Mouse (Mus musculus): ENCODE measurements around the gene Resf1. TPM values are rescaled to one million over a fixed set of nuclear protein-coding genes. Genes with fewer than 3 reads are reported as not detected.
"Not testable (repeated sequence)": the region's sequence is repeated elsewhere in the genome, so short reads cannot be mapped to it uniquely, and the experiment has no call there.

Gene Resf1
- total RNA-seq, 2 experiments from 2014 or later, result 19.5 to 20.3 TPM

DNA sequence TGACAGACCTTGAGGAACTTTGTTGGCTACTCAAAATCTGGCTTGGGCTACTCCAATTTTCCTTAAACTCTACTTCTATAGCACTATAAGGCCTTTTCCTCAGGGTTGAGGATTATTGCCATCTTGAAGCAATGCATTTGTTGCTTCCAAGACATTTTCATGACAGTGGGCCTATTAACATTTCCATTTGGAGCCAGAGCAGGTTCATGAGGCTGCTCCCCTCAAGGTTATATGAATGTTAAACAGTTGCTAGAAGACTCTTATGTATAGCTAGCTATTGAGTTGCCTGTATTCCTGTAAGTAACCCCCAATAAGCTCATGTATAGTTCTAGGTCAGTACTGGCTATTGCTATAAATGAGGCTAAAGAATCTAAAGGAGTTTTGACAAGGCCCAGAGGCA lies 28.8 kb downstream of the Resf1 start:
- no peak for DNase-seq (ENCODE audit: low spot score)
- intact Hi-C loops (cut with DNase I), result no loop called here

DNA sequence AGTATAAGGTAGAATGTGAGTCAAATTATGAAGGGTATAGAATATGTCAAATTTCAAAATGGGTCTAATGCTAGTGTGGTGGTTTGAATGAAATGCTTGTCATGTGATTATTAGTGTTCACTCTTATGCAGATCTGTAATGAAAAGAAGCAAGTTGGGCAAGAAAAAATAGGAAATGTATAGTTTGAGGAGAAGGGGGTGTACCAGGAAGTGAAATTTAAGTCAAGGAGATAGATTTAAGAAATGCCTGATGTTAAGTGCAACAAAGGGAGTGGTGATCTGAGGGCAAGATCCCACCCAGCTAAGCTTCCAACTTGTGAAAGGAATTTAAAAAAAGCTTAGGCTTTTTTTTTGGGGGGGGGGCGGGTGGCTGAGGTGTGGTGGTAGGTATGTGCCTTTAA lies 29.4 kb downstream of the Resf1 start:
- DNase-seq (ENCODE audit: low spot score), result no peak
- intact Hi-C loops (cut with DNase I), result no loop called here

DNA sequence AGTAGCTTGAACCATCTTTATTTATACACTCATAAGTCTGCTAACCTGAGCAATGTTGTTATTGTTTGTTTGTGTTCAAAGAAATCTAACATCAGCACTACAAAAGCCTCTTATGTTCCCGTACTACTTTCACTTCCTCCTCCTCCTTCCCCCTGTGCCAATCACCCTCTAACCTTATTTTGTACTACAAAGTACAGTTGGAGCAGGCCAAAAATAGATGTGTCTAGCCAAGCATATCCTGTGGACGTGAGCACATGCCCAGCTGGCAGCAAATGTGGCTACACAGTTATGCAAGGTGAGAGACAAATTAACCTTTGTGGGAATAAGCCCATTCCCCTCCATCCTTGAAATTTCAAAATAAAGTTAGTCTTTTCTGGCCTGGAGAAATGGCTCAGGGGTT lies 34.6 kb downstream of the Resf1 start:
- intact Hi-C loops (cut with DNase I), result no loop called here

DNA sequence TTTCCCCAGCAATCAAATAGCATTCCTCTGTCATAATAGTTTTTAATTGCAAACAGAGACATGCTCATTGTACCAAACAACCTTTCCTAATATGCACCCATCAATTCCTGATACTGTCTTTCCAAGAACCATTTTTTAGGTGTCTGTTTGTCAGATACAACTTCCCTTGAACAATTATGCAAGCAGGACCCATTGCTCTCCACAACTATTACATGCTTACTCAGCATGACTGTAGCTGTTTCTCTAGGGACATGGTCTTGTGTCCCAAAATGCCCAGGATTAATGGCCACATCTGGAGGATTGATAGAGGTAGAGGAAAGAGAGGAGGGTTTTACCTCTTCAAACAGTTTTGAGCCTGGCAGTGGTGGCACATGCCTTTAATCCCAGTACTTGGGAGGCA lies 35.2 kb downstream of the Resf1 start:
- intact Hi-C loops (cut with DNase I), result no loop called here
- no peak for DNase-seq (ENCODE audit: low spot score)

More for the DNA sequence above, 34.6 kb downstream of the Resf1 start:
- DNase-seq (ENCODE audit: low spot score), result no peak

DNA sequence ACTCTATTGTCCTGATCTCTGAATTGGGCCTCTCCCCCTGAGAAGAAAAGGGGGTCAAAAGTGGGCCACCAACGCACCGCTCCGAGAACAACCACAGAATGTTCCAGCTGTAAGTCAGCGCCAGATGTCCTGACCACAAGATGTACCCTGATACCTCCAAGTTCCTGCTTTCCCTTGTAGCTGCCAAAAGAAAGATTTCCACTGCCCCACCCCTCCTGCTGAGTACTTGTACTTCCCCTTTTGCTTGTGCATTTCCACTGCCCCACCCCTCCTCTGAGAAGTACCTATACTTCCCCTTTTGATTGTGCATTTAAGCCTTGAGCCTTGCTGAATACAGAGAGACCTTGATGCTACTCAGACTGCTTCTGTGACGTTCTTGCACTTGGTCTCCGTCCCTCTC lies 39.0 kb downstream of the Resf1 start:
- DNase-seq (ENCODE audit: low spot score); intact Hi-C loops (cut with DNase I): not testable (repeated sequence)

DNA sequence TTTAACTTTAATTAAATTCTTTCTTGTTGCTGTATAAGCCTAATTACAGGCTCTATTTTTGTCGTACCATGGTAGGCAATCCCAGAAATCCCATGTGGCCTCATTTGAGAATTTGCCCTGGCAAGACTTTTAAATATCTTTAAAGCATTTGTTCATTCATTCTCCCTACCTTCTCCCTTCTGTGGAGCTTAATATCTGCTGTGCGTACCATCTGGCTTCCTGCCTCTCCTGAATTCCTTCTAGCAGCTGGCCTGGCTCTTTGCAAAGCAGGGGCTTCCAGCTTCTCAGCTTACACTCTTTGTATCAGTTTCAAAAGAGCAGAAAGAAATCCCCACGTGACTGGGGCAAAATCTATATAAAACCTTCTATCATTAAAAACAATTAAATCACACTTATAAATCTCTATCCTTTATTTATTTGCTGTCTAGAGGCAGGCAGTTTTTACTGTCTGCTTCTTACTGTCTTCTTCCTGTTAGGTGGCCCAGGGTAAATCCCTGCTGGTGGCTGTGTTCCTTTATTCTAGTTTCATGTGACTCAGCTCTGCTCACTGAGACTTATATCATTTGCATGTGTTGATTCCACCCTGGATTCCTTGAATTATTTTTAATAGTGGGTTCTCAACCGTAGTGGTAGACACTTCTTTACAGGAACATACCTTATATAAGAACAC lies 45.7 kb downstream of the Resf1 start:
- no peak for DNase-seq (ENCODE audit: low spot score)
- intact Hi-C loops (cut with DNase I), result no loop called here

DNA sequence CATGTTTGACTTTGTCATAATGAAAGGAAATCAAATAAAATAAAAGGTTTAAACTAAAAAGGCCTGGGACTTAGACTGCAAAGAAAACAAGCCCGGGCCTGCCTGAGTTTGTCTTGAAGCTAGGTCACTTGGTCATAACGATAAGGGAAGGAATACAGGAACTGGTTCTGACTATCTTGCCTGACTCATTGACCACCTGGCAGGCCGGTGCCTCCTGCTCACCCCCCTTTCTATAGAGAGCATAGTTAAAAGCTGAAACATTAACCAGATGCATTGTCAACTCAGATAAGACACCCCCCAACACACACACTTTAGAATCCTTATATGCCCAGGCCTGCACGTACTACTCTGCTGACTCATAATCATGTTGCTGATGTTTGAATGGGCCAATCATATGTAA lies 46.6 kb downstream of the Resf1 start:
- DNase-seq (ENCODE audit: low spot score); intact Hi-C loops (cut with DNase I): not testable (repeated sequence)

DNA sequence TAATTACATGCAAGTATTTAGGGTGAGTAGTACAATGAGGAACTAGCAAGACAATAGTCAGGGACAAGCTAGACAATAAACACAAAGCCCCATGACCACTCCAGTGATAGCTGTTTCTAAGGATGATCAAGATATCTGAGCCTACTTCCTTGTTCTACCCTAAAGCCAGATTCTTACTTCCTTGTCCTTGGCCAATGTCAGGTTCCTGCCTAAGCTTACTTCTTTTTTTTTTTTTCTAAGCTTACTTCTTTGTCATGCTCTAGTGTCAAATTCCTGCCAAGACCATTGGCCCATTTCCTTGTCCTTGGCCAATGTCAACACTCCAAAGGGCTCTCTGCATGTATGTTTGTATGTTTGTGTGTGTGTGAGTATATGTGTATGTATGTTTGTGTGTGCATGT lies 47.9 kb downstream of the Resf1 start:
- DNase-seq (ENCODE audit: low spot score), result no peak
- intact Hi-C loops (cut with DNase I), result no loop called here

DNA sequence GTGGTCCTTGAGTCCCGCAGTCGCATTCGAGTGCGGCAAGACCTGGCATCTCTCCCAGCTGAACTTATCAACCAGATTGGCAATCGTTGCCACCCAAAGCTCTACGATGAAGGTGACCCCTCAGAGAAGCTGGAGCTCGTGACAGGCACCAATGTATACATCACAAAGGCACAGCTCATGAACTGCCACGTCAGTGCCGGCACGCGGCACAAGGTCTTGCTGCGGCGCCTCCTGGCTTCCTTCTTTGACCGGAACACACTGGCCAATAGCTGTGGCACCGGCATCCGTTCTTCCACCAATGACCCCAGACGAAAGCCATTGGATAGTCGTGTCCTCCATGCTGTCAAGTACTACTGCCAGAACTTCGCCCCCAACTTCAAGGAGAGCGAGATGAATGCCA lies 53.3 kb downstream of the Resf1 start:
- DNase-seq (ENCODE audit: low spot score); intact Hi-C loops (cut with DNase I): not testable (repeated sequence)

DNA sequence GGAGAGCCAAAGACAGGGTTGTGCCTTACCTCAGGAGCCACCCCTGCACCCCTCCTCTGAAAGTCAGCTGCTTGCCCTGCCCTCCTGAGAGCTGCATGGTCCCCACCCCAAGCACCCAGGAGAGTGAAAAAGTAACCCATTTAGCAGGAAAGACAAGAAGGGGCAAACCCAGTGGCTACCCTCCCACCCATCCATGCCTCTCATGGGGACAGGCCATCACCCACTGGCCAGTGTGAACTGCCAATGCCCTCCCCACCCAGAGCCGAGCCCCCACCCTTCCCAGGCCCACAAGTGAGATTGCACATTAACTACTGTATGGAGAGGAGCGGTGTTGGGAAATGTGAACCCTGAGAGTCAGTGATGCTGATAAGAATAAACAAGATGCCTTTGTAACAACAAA lies 56.8 kb downstream of the Resf1 start:
- DNase-seq (ENCODE audit: low spot score); intact Hi-C loops (cut with DNase I): not testable (repeated sequence)

DNA sequence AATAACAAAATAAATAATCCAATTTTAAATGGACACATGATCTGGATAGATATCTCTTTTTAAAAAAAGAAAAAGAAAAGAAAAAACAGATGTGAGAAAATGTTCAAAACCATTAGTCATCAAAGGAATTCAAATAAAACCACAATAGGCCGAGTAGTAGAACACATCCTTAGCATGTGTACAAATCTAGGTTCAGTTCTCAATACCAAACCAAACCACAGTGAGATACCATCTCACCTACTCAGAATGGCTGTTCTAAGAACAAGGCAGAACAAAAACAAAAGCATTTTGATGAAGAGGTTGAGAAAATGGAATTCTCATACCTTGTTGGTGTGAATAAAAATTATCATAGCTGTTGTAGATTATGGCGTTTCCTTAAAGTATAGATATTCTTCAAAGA lies 57.2 kb downstream of the Resf1 start:
- intact Hi-C loops (cut with DNase I), result no loop called here

DNA sequence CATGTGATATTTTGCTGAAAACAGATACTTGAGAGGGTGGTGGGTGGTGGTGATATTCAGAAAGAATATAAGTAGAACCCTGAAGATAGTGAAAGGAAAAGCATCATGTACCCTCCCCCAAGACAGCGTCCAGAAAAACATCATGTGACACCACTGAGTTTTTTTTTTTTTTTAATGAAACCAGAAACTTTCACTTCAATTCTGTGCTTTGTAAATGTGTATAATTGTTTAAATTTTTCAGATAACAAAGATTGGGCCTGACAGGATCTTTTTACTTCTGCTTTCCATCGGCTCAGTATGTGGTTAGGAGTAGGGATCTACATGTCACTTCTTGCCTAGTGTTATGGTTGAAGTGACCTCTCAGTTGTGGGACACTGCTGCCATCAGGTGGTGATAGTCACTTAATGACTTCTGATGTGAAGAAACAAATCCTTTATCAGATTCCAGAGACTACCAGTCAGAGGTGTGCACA lies 65.8 kb downstream of the Resf1 start:
- DNase-seq (ENCODE audit: low spot score), result peak; percentile 27
- intact Hi-C loops (cut with DNase I), result loop anchor here (1.0 to 5.0 kb wide), 4 partner anchors 243 to 318 kb away; no protein-coding TSS in a partner anchor

More for the DNA sequence above, 57.2 kb downstream of the Resf1 start:
- DNase-seq (ENCODE audit: low spot score), result no peak

DNA sequence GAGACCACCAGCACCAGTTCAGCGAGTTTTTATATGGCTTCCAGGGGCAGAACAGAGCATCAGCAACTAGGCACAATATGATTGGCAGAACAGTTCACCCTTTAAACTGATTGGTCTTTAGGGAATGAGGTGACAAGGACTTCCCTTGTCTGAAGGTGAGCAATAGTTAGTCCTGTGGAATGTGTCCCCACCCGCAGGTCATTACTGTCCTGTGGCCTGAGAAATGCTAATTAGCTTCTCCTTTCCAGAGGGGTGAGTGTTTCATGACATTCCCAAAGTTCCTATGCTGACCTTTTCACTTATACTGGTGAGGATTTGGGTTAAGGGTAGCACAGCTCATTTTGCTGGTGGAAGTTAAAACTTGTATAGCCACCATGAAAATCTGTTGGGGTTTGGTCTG lies 74.3 kb downstream of the Resf1 start:
- intact Hi-C loops (cut with DNase I), result no loop called here
- DNase-seq (ENCODE audit: low spot score), result no peak

Other genes with a start within 250 kb of the Resf1 start
- gene Dennd5b, start 207.7 kb upstream of the Resf1 start, total RNA-seq (2021), result 10 to 100 TPM; 14.3 to 18.0 TPM
- gene Gm10203, start 179.2 kb upstream of the Resf1 start, total RNA-seq (2021), result not detected
- 10 to 100 TPM; 27.4 to 28.0 TPM for gene Etfbkmt, start 169.6 kb upstream of the Resf1 start, total RNA-seq (2021)
- 10 to 100 TPM; 17.5 to 20.0 TPM for gene Amn1, start 120.7 kb upstream of the Resf1 start, total RNA-seq (2021)
- 1 to 10 TPM; 5.0 to 5.2 TPM for gene Bicd1, start 99.5 kb downstream of the Resf1 start, total RNA-seq (2021)

Data from heart, postnatal 25 days (tissue).